In the genomic region with DNA sequence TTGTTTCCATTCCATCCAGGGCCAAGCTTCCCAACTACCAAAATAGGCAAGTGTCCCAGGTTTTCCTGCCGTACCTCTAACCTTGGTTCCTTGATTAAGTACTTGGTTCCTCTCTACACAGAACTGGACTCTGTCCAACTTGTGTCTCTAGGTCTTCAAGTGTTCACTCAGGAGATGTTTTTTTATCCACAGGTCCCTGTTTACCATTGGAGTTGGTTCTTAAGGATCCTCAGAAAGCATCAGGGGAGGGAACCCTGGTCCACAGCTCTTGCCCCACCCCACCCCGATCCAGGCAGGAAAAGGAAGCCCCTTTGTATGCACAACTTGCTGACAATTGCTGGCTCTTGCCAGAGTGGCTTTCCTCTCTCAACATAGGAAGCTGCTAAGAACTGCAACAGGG, we compare ENCODE assay signal across 8 mouse cellular contexts.
A peak's percentile ranks its signal among the peaks of the same experiment; 100 is the strongest.
DNase-seq lines count a peak whose midpoint lies in the region; ATAC-seq and TF ChIP-seq lines count a peak whose summit lies in the region.

No protein-coding gene starts in this region.

- DNase-seq in spleen, adult 2 months (ENCODE audit: low read depth in 1 of 2, low spot score in 2 of 2), result no peak
- no peak for DNase-seq in spleen, postnatal 4 days (ENCODE audit: low spot score in 2 of 2)
- no peak for DNase-seq in limb, embryonic 14.5 days (ENCODE audit: low spot score)
- no peak for DNase-seq in stomach, postnatal 0 days (ENCODE audit: low spot score)
- no peak for DNase-seq in cerebellum, adult 2 months
- DNase-seq in testis, postnatal 14 days (ENCODE audit: low spot score), result no peak

- TF ChIP-seq CTCF in spleen, adult 2 months (IDR thresholded peaks at IDR 0.05; ENCODE audit: extremely low read depth, insufficient read depth, insufficient read length, insufficient replicate concordance), result no peak
- no peak for TF ChIP-seq CTCF in stomach, postnatal 0 days (IDR thresholded peaks at IDR 0.05; ENCODE audit: low read depth)
- no peak for TF ChIP-seq CTCF in cerebellum, adult 2 months (IDR thresholded peaks at IDR 0.05; ENCODE audit: borderline replicate concordance, insufficient read depth, low read depth, low read length)

- 16% methylated on average over 2 of the region's 2 CpGs for WGBS in spleen, adult 2 months
- WGBS in heart, embryonic 15.5 days, result 19% methylated on average over 2 of the region's 2 CpGs
- WGBS in limb, embryonic 14.5 days, result 44% methylated on average over 2 of the region's 2 CpGs
- WGBS in stomach, postnatal 0 days, result 15% methylated on average over 2 of the region's 2 CpGs
- 53% methylated on average over 2 of the region's 2 CpGs for WGBS in cerebellum, adult 2 months

- peak overlapping the region; percentile 41; the same call in 1 of the 2 replicates for H3K27ac ChIP-seq in spleen, adult 2 months (ENCODE audit: insufficient read depth, low read length)
- peak overlapping the region; percentile 92 for H3K27ac ChIP-seq in heart, embryonic 15.5 days
- peak overlapping the region; percentile 58 for H3K27ac ChIP-seq in limb, embryonic 14.5 days (replicated peaks; ENCODE audit: low read depth, low read length)
- peak overlapping the region; percentile 88 for H3K27ac ChIP-seq in stomach, postnatal 0 days (replicated peaks)
- no peak overlapping the region for H3K27ac ChIP-seq in cerebellum, adult 2 months (ENCODE audit: insufficient read depth, low read length)

- H3K36me3 ChIP-seq in spleen, adult 2 months (ENCODE audit: control insufficient read depth, insufficient read depth, low read length), result no peaks in the 10 kb centered on the region
- H3K36me3 ChIP-seq in heart, embryonic 15.5 days, result no peaks in the 10 kb centered on the region
- H3K36me3 ChIP-seq in limb, embryonic 14.5 days (ENCODE audit: control insufficient read depth, insufficient read depth, low read length), result no peaks in the 10 kb centered on the region
- H3K36me3 ChIP-seq in stomach, postnatal 0 days (ENCODE audit: control insufficient read depth, insufficient read depth, low read length), result no peaks in the 10 kb centered on the region

- no peak for TF ChIP-seq EP300 in stomach, postnatal 0 days (optimal IDR thresholded peaks at IDR 0.05)

- TF ChIP-seq POLR2A in spleen, adult 2 months (IDR thresholded peaks at IDR 0.05; ENCODE audit: low read depth, low read length), result no peak
- TF ChIP-seq POLR2A in limb, embryonic 14.5 days (IDR thresholded peaks at IDR 0.05; ENCODE audit: borderline replicate concordance, extremely low read depth, insufficient read depth, insufficient read length), result no peak
- TF ChIP-seq POLR2A in cerebellum, adult 2 months (IDR thresholded peaks at IDR 0.05; ENCODE audit: borderline replicate concordance, insufficient read depth, low read length), result no peak

- no peak overlapping the region for H3K4me3 ChIP-seq in spleen, adult 2 months (ENCODE audit: extremely low read depth, insufficient read depth, insufficient read length)
- no peak overlapping the region for H3K4me3 ChIP-seq in heart, embryonic 15.5 days
- H3K4me3 ChIP-seq in limb, embryonic 14.5 days (replicated peaks; ENCODE audit: low read length), result no peak overlapping the region
- H3K4me3 ChIP-seq in stomach, postnatal 0 days (ENCODE audit: low read depth, low read length), result no peak overlapping the region
- no peak overlapping the region for H3K4me3 ChIP-seq in cerebellum, adult 2 months (replicated peaks; ENCODE audit: insufficient read depth, low read depth, low read length)

- no peak for ATAC-seq in heart, embryonic 15.5 days (replicated peaks; ENCODE audit: insufficient number of reproducible peaks, insufficient read depth, low FRiP score, low read depth)
- ATAC-seq in limb, embryonic 14.5 days (ENCODE audit: low FRiP score, low read depth), result no peak
- ATAC-seq in stomach, postnatal 0 days (ENCODE audit: low FRiP score, low TSS enrichment), result no peak
- no peak for ATAC-seq in erythroid progenitor cell, adult 5-6 weeks (replicated peaks; ENCODE audit: low FRiP score, poor library complexity, severe bottlenecking)

- no peaks in the 10 kb centered on the region for H3K9me3 ChIP-seq in heart, embryonic 15.5 days (replicated peaks)
- no peaks in the 10 kb centered on the region for H3K9me3 ChIP-seq in limb, embryonic 14.5 days (ENCODE audit: control insufficient read depth, low read length)
- H3K9me3 ChIP-seq in stomach, postnatal 0 days (ENCODE audit: control insufficient read depth, low read length), result no peaks in the 10 kb centered on the region

- H3K4me2 ChIP-seq in heart, embryonic 15.5 days, result peak overlapping the region; percentile 61
- H3K4me2 ChIP-seq in limb, embryonic 14.5 days (replicated peaks; ENCODE audit: low read depth, low read length, severe bottlenecking), result no peak overlapping the region
- no peak overlapping the region for H3K4me2 ChIP-seq in stomach, postnatal 0 days (replicated peaks; ENCODE audit: low read depth)

- H3K4me1 ChIP-seq in spleen, adult 2 months (ENCODE audit: control insufficient read depth, insufficient read depth, insufficient read length), result peaks cover 10% of the 10 kb centered on the region; the same call in 1 of the 2 replicates
- H3K4me1 ChIP-seq in heart, embryonic 15.5 days (replicated peaks), result peaks cover 32% of the 10 kb centered on the region
- peaks cover 25% of the 10 kb centered on the region for H3K4me1 ChIP-seq in limb, embryonic 14.5 days (ENCODE audit: control insufficient read depth, insufficient read depth, low read length)
- H3K4me1 ChIP-seq in stomach, postnatal 0 days (replicated peaks; ENCODE audit: control insufficient read depth, insufficient read depth), result peaks cover 5% of the 10 kb centered on the region
- no peaks in the 10 kb centered on the region; the same call in none of the 2 replicates for H3K4me1 ChIP-seq in cerebellum, adult 2 months (ENCODE audit: control insufficient read depth, insufficient read depth, low read length)

- no peak overlapping the region for H3K9ac ChIP-seq in heart, embryonic 15.5 days
- 0 out of 2 replicates have a peak overlapping the region, but pooled peaks have one; percentile 36 for H3K9ac ChIP-seq in limb, embryonic 14.5 days (ENCODE audit: low read depth, low read length, severe bottlenecking)
- H3K9ac ChIP-seq in stomach, postnatal 0 days (ENCODE audit: low read length), result no peak overlapping the region

- no peaks in the 10 kb centered on the region for H3K27me3 ChIP-seq in spleen, adult 2 months (ENCODE audit: control insufficient read depth, insufficient read depth, low read length)
- no peaks in the 10 kb centered on the region for H3K27me3 ChIP-seq in heart, embryonic 15.5 days
- no peaks in the 10 kb centered on the region for H3K27me3 ChIP-seq in limb, embryonic 14.5 days (ENCODE audit: control insufficient read depth, insufficient read depth, low read length)
- no peaks in the 10 kb centered on the region for H3K27me3 ChIP-seq in stomach, postnatal 0 days (ENCODE audit: control insufficient read depth, insufficient read depth, low read length)
- no peaks in the 10 kb centered on the region for H3K27me3 ChIP-seq in cerebellum, adult 2 months (ENCODE audit: control insufficient read depth, insufficient read depth, low read length)
